Mouse (Mus musculus): ENCODE results near the gene Adk. TPM values are rescaled to one million over a fixed set of nuclear protein-coding genes. Genes with fewer than 3 reads are reported as not detected.

Adk gene
- total RNA-seq, 1 experiment from 2014 or later, result 7.4 TPM

GRCm38 (mm10) chr14:21222206-21222605 is 169.8 kb downstream of the Adk start:
- ATAC-seq (ENCODE audit: extremely low read depth, insufficient number of reproducible peaks, low FRiP score, poor library complexity, severe bottlenecking), result no peak

- no peak for ATAC-seq (ENCODE audit: extremely low read depth, insufficient number of reproducible peaks, low FRiP score, poor library complexity, severe bottlenecking)
These were observed 171.1 kb downstream of the Adk start for GRCm38 (mm10) chr14:21223456-21223855.

GRCm38 (mm10) chr14:21223971-21224635 is 171.7 kb downstream of the Adk start:
- ATAC-seq (ENCODE audit: extremely low read depth, insufficient number of reproducible peaks, low FRiP score, poor library complexity, severe bottlenecking), result no peak

- no peak for ATAC-seq (ENCODE audit: extremely low read depth, insufficient number of reproducible peaks, low FRiP score, poor library complexity, severe bottlenecking)
These were observed 184.7 kb downstream of the Adk start for GRCm38 (mm10) chr14:21237051-21237450.

- ATAC-seq (ENCODE audit: extremely low read depth, insufficient number of reproducible peaks, low FRiP score, poor library complexity, severe bottlenecking), result no peak
These were observed 188.7 kb downstream of the Adk start for GRCm38 (mm10) chr14:21241105-21241504.

- ATAC-seq (ENCODE audit: extremely low read depth, insufficient number of reproducible peaks, low FRiP score, poor library complexity, severe bottlenecking), result no peak
These were observed 199.0 kb downstream of the Adk start for GRCm38 (mm10) chr14:21251386-21251785.

- no peak for ATAC-seq (ENCODE audit: extremely low read depth, insufficient number of reproducible peaks, low FRiP score, poor library complexity, severe bottlenecking)
These were observed 200.0 kb downstream of the Adk start for GRCm38 (mm10) chr14:21252326-21252886.

- ATAC-seq (ENCODE audit: extremely low read depth, insufficient number of reproducible peaks, low FRiP score, poor library complexity, severe bottlenecking), result no peak
These were observed 201.1 kb downstream of the Adk start for GRCm38 (mm10) chr14:21253321-21253992.

GRCm38 (mm10) chr14:21253993-21254339 is 201.6 kb downstream of the Adk start:
- no peak for ATAC-seq (ENCODE audit: extremely low read depth, insufficient number of reproducible peaks, low FRiP score, poor library complexity, severe bottlenecking)

- no peak for ATAC-seq (ENCODE audit: extremely low read depth, insufficient number of reproducible peaks, low FRiP score, poor library complexity, severe bottlenecking)
These were observed 215.9 kb downstream of the Adk start for GRCm38 (mm10) chr14:21268229-21268628.

- ATAC-seq (ENCODE audit: extremely low read depth, insufficient number of reproducible peaks, low FRiP score, poor library complexity, severe bottlenecking), result no peak
These were observed 219.1 kb downstream of the Adk start for GRCm38 (mm10) chr14:21271472-21271871.

- ATAC-seq (ENCODE audit: extremely low read depth, insufficient number of reproducible peaks, low FRiP score, poor library complexity, severe bottlenecking), result no peak
These were observed 223.4 kb downstream of the Adk start for GRCm38 (mm10) chr14:21275786-21276185.

- ATAC-seq (ENCODE audit: extremely low read depth, insufficient number of reproducible peaks, low FRiP score, poor library complexity, severe bottlenecking), result no peak
These were observed 225.9 kb downstream of the Adk start for GRCm38 (mm10) chr14:21278290-21278689.

- ATAC-seq (ENCODE audit: extremely low read depth, insufficient number of reproducible peaks, low FRiP score, poor library complexity, severe bottlenecking), result no peak
These were observed 226.6 kb downstream of the Adk start for GRCm38 (mm10) chr14:21278907-21279535.

GRCm38 (mm10) chr14:21280451-21280850 is 228.1 kb downstream of the Adk start:
- no peak for ATAC-seq (ENCODE audit: extremely low read depth, insufficient number of reproducible peaks, low FRiP score, poor library complexity, severe bottlenecking)

GRCm38 (mm10) chr14:21281506-21281905 is 229.1 kb downstream of the Adk start:
- no peak for ATAC-seq (ENCODE audit: extremely low read depth, insufficient number of reproducible peaks, low FRiP score, poor library complexity, severe bottlenecking)

- ATAC-seq (ENCODE audit: extremely low read depth, insufficient number of reproducible peaks, low FRiP score, poor library complexity, severe bottlenecking), result no peak
These were observed 231.7 kb downstream of the Adk start for GRCm38 (mm10) chr14:21284116-21284515.

GRCm38 (mm10) chr14:21284847-21285246 is 232.5 kb downstream of the Adk start:
- ATAC-seq (ENCODE audit: extremely low read depth, insufficient number of reproducible peaks, low FRiP score, poor library complexity, severe bottlenecking), result no peak

GRCm38 (mm10) chr14:21286274-21286673 is 233.9 kb downstream of the Adk start:
- no peak for ATAC-seq (ENCODE audit: extremely low read depth, insufficient number of reproducible peaks, low FRiP score, poor library complexity, severe bottlenecking)

All from neutrophil, adult 5-6 weeks (primary cell).